Comparison of ENCODE assay signal across 9 mouse cellular contexts in genomic region chr3:121737453-121737852, GRCm38 (mm10). TPM values are rescaled to one million over a fixed set of nuclear protein-coding genes. Genes with fewer than 3 reads are reported as not detected.
A peak's percentile ranks its signal among the peaks of the same experiment; 100 is the strongest.
DNase-seq lines count a peak whose midpoint lies in the region; ATAC-seq and TF ChIP-seq lines count a peak whose summit lies in the region.
"Had no signal": no experiment of that assay in that cellular context is flagged by ENCODE, and none has a peak within 500 bp of the region (broad histone marks: within the 10 kb centered on the region; RNA-seq: fewer than 3 reads in every experiment).

No protein-coding gene starts in this region.

- H3K4me2 ChIP-seq in kidney, postnatal 0 days (ENCODE audit: low read length): no peak overlapping the region
- no peak overlapping the region for H3K4me2 ChIP-seq in hindbrain, embryonic 12.5 days (replicated peaks)
- H3K4me2 ChIP-seq: liver, embryonic 15.5 days had no signal

- H3K36me3 ChIP-seq in kidney, postnatal 0 days (ENCODE audit: insufficient read depth, low read length): no peaks in the 10 kb centered on the region
- peaks cover 6% of the 10 kb centered on the region; the same call in 1 of the 2 replicates for H3K36me3 ChIP-seq in ES-E14 (ENCODE audit: control insufficient read depth, insufficient read depth, low read length, poor library complexity, severe bottlenecking)
- H3K36me3 ChIP-seq in hindbrain, embryonic 12.5 days: peaks cover 5% of the 10 kb centered on the region; the same call in 1 of the 2 replicates
- H3K36me3 ChIP-seq: liver, embryonic 15.5 days had no signal

- peak; percentile 57 for DNase-seq in CD4-positive, CD25-positive, alpha-beta regulatory T cell, adult 2 months (ENCODE audit: low read depth, low spot score)
- peak; percentile 67 for DNase-seq in kidney, postnatal 0 days (ENCODE audit: low spot score)
- DNase-seq in kidney, adult 11 months: no peak
- no peak for DNase-seq in ES-E14 (ENCODE audit: low read depth, low spot score)
- peak; percentile 70 for DNase-seq in lung, postnatal 10 days
- DNase-seq in left cerebral cortex, postnatal 25 days (ENCODE audit: low spot score in 2 of 2): no peak

- in situ Hi-C loops in ES-E14 (cut with MboI; ENCODE audit: low sequenced_read_pairs in 2 of 2, unreplicated experiment in 2 of 2): loop anchor here in 1 of 2 experiments (5.0 to 25.0 kb wide), 2 partner anchors 185 to 425 kb away; no protein-coding TSS in a partner anchor

- peaks cover 7% of the 10 kb centered on the region; the same call in 1 of the 2 replicates for H3K4me1 ChIP-seq in kidney, postnatal 0 days (replicated peaks; ENCODE audit: insufficient read depth, low read length)
- H3K4me1 ChIP-seq in ES-E14 (ENCODE audit: control insufficient read depth in 2 of 2, insufficient read depth in 2 of 2, low read length in 2 of 2, poor library complexity in 1 of 2): peaks cover 11 to 16% of the 10 kb centered on the region in 2 experiments; a peak in 3 of 4 replicates
- peaks cover 6% of the 10 kb centered on the region; the same call in 1 of the 2 replicates for H3K4me1 ChIP-seq in hindbrain, embryonic 12.5 days

- ATAC-seq in CD4-positive, CD25-positive, alpha-beta regulatory T cell, adult 4 months: no peak
- no peak for ATAC-seq in kidney, postnatal 0 days (replicated peaks; ENCODE audit: low FRiP score, low read depth)
- no peak for ATAC-seq in hindbrain, embryonic 12.5 days (ENCODE audit: low FRiP score)

- no peaks in the 10 kb centered on the region for H3K27me3 ChIP-seq in kidney, postnatal 0 days (ENCODE audit: insufficient read depth, low read length)
- H3K27me3 ChIP-seq in hindbrain, embryonic 12.5 days: no peaks in the 10 kb centered on the region
- H3K27me3 ChIP-seq: liver, embryonic 15.5 days had no signal

- TF ChIP-seq CTCF in kidney, postnatal 0 days (IDR thresholded peaks at IDR 0.05; ENCODE audit: low read depth): peak; percentile 65

- no peaks in the 10 kb centered on the region for H3K9me3 ChIP-seq in kidney, postnatal 0 days (replicated peaks; ENCODE audit: low read length)
- no peaks in the 10 kb centered on the region for H3K9me3 ChIP-seq in ES-E14 (ENCODE audit: control insufficient read depth, insufficient read depth, low read depth, low read length)
- no peaks in the 10 kb centered on the region for H3K9me3 ChIP-seq in hindbrain, embryonic 12.5 days (replicated peaks)
- H3K9me3 ChIP-seq: liver, embryonic 15.5 days had no signal

- intact Hi-C loops in left cerebral cortex, postnatal 25 days (cut with DNase I): loop anchor here (2.0 to 10.0 kb wide), 2 partner anchors 101 to 433 kb away; no protein-coding TSS in a partner anchor

- no peak overlapping the region for H3K4me3 ChIP-seq in kidney, postnatal 0 days (replicated peaks; ENCODE audit: low read depth, low read length)
- H3K4me3 ChIP-seq in ES-E14 (ENCODE audit: insufficient read depth in 1 of 2, low read depth in 1 of 2, low read length in 2 of 2, poor library complexity in 1 of 2, severe bottlenecking in 1 of 2): no peak overlapping the region
- H3K4me3 ChIP-seq in hindbrain, embryonic 12.5 days: no peak overlapping the region
- H3K4me3 ChIP-seq: liver, embryonic 15.5 days had no signal

- H3K9ac ChIP-seq in kidney, postnatal 0 days (ENCODE audit: low read depth, low read length): no peak overlapping the region
- H3K9ac ChIP-seq in ES-E14 (ENCODE audit: insufficient read depth, low read depth, low read length, poor library complexity, severe bottlenecking): no peak overlapping the region
- no peak overlapping the region for H3K9ac ChIP-seq in hindbrain, embryonic 12.5 days
- H3K9ac ChIP-seq: liver, embryonic 15.5 days had no signal

- no peak overlapping the region for H3K27ac ChIP-seq in kidney, postnatal 0 days
- H3K27ac ChIP-seq in ES-E14 (ENCODE audit: insufficient read depth, low read depth, low read length, poor library complexity, severe bottlenecking): no peak overlapping the region
- no peak overlapping the region for H3K27ac ChIP-seq in hindbrain, embryonic 12.5 days
- H3K27ac ChIP-seq: liver, embryonic 15.5 days had no signal

- WGBS in kidney, postnatal 0 days: 47% methylated on average over 1 of the region's 1 CpGs
- WGBS in hindbrain, embryonic 12.5 days: 30% methylated on average over 1 of the region's 1 CpGs

TF ChIP-seq in ES-E14, 5 proteins besides CTCF, POLR2A, EP300 and RAD21:
- TF ChIP-seq MAFK (IDR thresholded peaks at IDR 0.05; ENCODE audit: insufficient read depth, low read depth, low read length): no peak
- TF ChIP-seq ZC3H11A (IDR thresholded peaks at IDR 0.05; ENCODE audit: borderline replicate concordance, low read depth, low read length): peak; percentile 61; the same call in 1 of the 2 replicates

RNA-seq across cellular contexts. Expression of gene F3, which starts 14.1 kb away (rescaled TPM):
- not detected for polyA plus RNA-seq in CD4-positive, CD25-positive, alpha-beta regulatory T cell, adult 4 months (2017; shearing (Covaris generic))
- 22.8 and 24.2 TPM in 2 replicates for polyA plus RNA-seq in kidney, postnatal 0 days (2015; fragmentation: Nextera tagmentation; extraction: Ambion mirVana)
- 28.4 and 57.8 TPM in 2 replicates for total RNA-seq in ES-E14 (2012; rRNA removed)
- 6.5 and 7.6 TPM in 2 replicates for polyA plus RNA-seq in hindbrain, embryonic 12.5 days (2016; fragmentation: Nextera tagmentation; extraction: Ambion mirVana)
- 10 to 100 TPM; 42.7 to 45.5 TPM for total RNA-seq in left cerebral cortex, postnatal 25 days (2021)

Comparison
In these comparisons a context has a peak if more than half of its experiments do, and no peak if none do; other contexts are left out.
1. DNase-seq: peak in CD4-positive, CD25-positive, alpha-beta regulatory T cell, adult 2 months (single experiment), kidney, postnatal 0 days (single experiment) and lung, postnatal 10 days (single experiment); none in kidney, adult 11 months (single experiment), ES-E14 (single experiment) and left cerebral cortex, postnatal 25 days (0 of 2).